Mouse (Mus musculus) left cerebral cortex, postnatal 36 days (tissue): ENCODE measurements around the gene BC025920. TPM values are rescaled to one million over a fixed set of nuclear protein-coding genes. Genes with fewer than 3 reads are reported as not detected.
A peak's percentile ranks its signal among the peaks of the same experiment; 100 is the strongest.
"Not testable (repeated sequence)": the region's sequence is repeated elsewhere in the genome, so short reads cannot be mapped to it uniquely, and the experiment has no call there.

Experiments used
- DNase-seq, 2 experiments: peaks; one replicate each; pipeline ENCODE4 v3.0.0; 2021 to 2022; ENCODE audit warnings: low spot score in 2 of 2, mixed read lengths in 1 of 2
- intact Hi-C: fragments of 180-260 bp; cut with DNase I; formaldehyde crosslinking; loops from one replicate; pipeline ENCODE4 v1.15.1; 2025
- total RNA-seq, 2 experiments: library from RNA; stranded (reverse); gene quantifications; 2 replicates each; pipeline ENCODE4 v1.2.3; 2021

BC025920 gene
- total RNA-seq, 2 experiments from 2014 or later = 3.5 to 3.6 TPM

GRCm38 (mm10) chr10:81633253-81634099 lies 27.4 kb downstream of the BC025920 start:
- intact Hi-C loops = no loop called here
- DNase-seq = peak; percentile 82

- no peak for DNase-seq
- intact Hi-C loops = no loop called here
These were observed 30.3 kb downstream of the BC025920 start for GRCm38 (mm10) chr10:81636338-81636737.

- no peak for DNase-seq
- intact Hi-C loops = no loop called here
These were observed 32.0 kb downstream of the BC025920 start for GRCm38 (mm10) chr10:81638101-81638500.

- intact Hi-C loops, DNase-seq: not testable (repeated sequence)
These were observed 34.8 kb downstream of the BC025920 start for GRCm38 (mm10) chr10:81640825-81641224.

- intact Hi-C loops = no loop called here
These were observed 35.5 kb downstream of the BC025920 start for GRCm38 (mm10) chr10:81641566-81641965.

GRCm38 (mm10) chr10:81641978-81642647 lies 36.0 kb downstream of the BC025920 start:
- intact Hi-C loops = no loop called here
- DNase-seq = peak in 1 of 2 experiments; percentile 8

More at GRCm38 (mm10) chr10:81641566-81641965, 35.5 kb downstream of the BC025920 start:
- peak in 1 of 2 experiments; percentile 4 for DNase-seq

GRCm38 (mm10) chr10:81642648-81643448 lies 36.8 kb downstream of the BC025920 start:
- intact Hi-C loops = no loop called here
- DNase-seq = no peak

GRCm38 (mm10) chr10:81643449-81644055 lies 37.5 kb downstream of the BC025920 start:
- intact Hi-C loops = no loop called here

GRCm38 (mm10) chr10:81644162-81644561 lies 38.1 kb downstream of the BC025920 start:
- no peak for DNase-seq
- intact Hi-C loops = no loop called here

More at GRCm38 (mm10) chr10:81643449-81644055, 37.5 kb downstream of the BC025920 start:
- peak; percentile 95 to 96 for DNase-seq

- intact Hi-C loops = no loop called here
- DNase-seq = peak in 1 of 2 experiments; percentile 6
These were observed 38.6 kb downstream of the BC025920 start for GRCm38 (mm10) chr10:81644716-81645115.

- intact Hi-C loops = no loop called here
- DNase-seq = no peak
These were observed 39.3 kb downstream of the BC025920 start for GRCm38 (mm10) chr10:81645391-81645790.

GRCm38 (mm10) chr10:81646015-81646555 lies 40.0 kb downstream of the BC025920 start:
- DNase-seq = no peak
- intact Hi-C loops = no loop called here

- intact Hi-C loops = not testable (repeated sequence)
- peak; percentile 85 to 89 for DNase-seq
These were observed 43.0 kb downstream of the BC025920 start, which contains the start of gene Gm10778 for GRCm38 (mm10) chr10:81648803-81649775. Gene Gm10778 (plus strand): TSS chr10:81649059.

GRCm38 (mm10) chr10:81655178-81655577 lies 49.1 kb downstream of the BC025920 start:
- intact Hi-C loops = no loop called here
- no peak for DNase-seq

GRCm38 (mm10) chr10:81656174-81656573 lies 50.1 kb downstream of the BC025920 start:
- intact Hi-C loops = no loop called here

More at GRCm38 (mm10) chr10:81656174-81656573, 50.1 kb downstream of the BC025920 start:
- no peak for DNase-seq
